Mouse (Mus musculus): ENCODE results near the gene Ugt2b37.

- no peak for TF ChIP-seq POLR2A (IDR thresholded peaks at IDR 0.05; ENCODE audit: low read depth, low read length)
- TF ChIP-seq CTCF (conservative IDR thresholded peaks at IDR 0.05; ENCODE audit: insufficient read depth, insufficient read length, low read depth, low read length): no peak
Measured at GRCm38 (mm10) chr5:87275581-87275980, 21.0 kb upstream of the Ugt2b37 start.
